Mouse (Mus musculus) lung, postnatal 0 days (tissue): Measurements from ENCODE around the gene Zfp787. TPM values are rescaled to one million over a fixed set of nuclear protein-coding genes. Genes with fewer than 3 reads are reported as not detected.
"Not testable (repeated sequence)": the region's sequence is repeated elsewhere in the genome, so short reads cannot be mapped to it uniquely, and the experiment has no call there.

Experiments
- ATAC-seq: fragments of 200-750 bp; cut with Nextera tagmentation; 2 replicates; pipeline ENCODE4 v1.8.0; 2017; ENCODE audit warnings: moderate library complexity
- DNase-seq: peaks from one replicate; pipeline ENCODE4 v3.0.0-alpha.2; 2016; ENCODE audit warnings: low spot score
- H3K27ac ChIP-seq: fragments of 300-500 bp; sonication (generic); 2 replicates; pipeline ENCODE4 v1.5.1; 2014; ENCODE audit warnings: antibody characterized with exemption, mild to moderate bottlenecking, low read length, mixed read lengths
- H3K27me3 ChIP-seq: fragments of 300-500 bp; sonication (generic); replicated peaks from 2 replicates; pipeline ENCODE4 v1.6.1; 2014; ENCODE audit warnings: low read length, mixed read lengths; ENCODE audit not compliant: insufficient read depth
- H3K36me3 ChIP-seq: fragments of 300-500 bp; sonication (generic); 2 replicates; pipeline ENCODE4 v1.6.1; 2014; ENCODE audit warnings: low read length, mixed read lengths; ENCODE audit not compliant: insufficient read depth
- H3K4me1 ChIP-seq: fragments of 300-500 bp; sonication (generic); 2 replicates; pipeline ENCODE4 v1.6.1; 2014; ENCODE audit warnings: antibody characterized with exemption, low read depth, low read length, mixed read lengths; ENCODE audit not compliant: insufficient read depth
- H3K4me2 ChIP-seq: fragments of 300-500 bp; sonication (generic); replicated peaks from 2 replicates; pipeline ENCODE4 v1.6.1; 2014; ENCODE audit warnings: low read depth, mild to moderate bottlenecking, low read length, moderate library complexity, mixed read lengths
- H3K4me3 ChIP-seq: fragments of 300-500 bp; sonication (generic); 2 replicates; pipeline ENCODE4 v1.5.1; 2014; ENCODE audit warnings: low read depth, low read length
- H3K9ac ChIP-seq: fragments of 300-500 bp; sonication (generic); replicated peaks from 2 replicates; pipeline ENCODE4 v1.6.1; 2014; ENCODE audit warnings: low read depth, mild to moderate bottlenecking
- H3K9me3 ChIP-seq: fragments of 300-500 bp; sonication (generic); 2 replicates; pipeline ENCODE4 v1.6.1; 2016; ENCODE audit warnings: low read length, mixed read lengths
- CTCF ChIP-seq: IDR thresholded peaks from 2 replicates; pipeline ENCODE4 v1.5.1; 2016; ENCODE audit warnings: antibody characterized with exemption, mild to moderate bottlenecking
- EP300 ChIP-seq: IDR thresholded peaks from 2 replicates; pipeline ENCODE4 v1.6.1; 2016; ENCODE audit warnings: antibody characterized with exemption, mild to moderate bottlenecking, control low read depth
- WGBS: fragments of 180-500 bp; shearing (Covaris S2); extraction: QIAGEN DNeasy Blood & Tissue Kit; methylation state at CpG from one replicate; pipeline ENCODE4 v1.1.7; 2014; 5-methylcytosine and 5-hydroxymethylcytosine counted together
- polyA plus RNA-seq: library from polyadenylated mRNA; unstranded; fragments of >200 nt; fragmentation: Nextera tagmentation; extraction: Ambion mirVana; gene quantifications from 2 replicates; pipeline ENCODE4 v1.2.1, GENCODE M21; 2015

Zfp787 gene
- polyA plus RNA-seq, 1 experiment from 2014 or later: 47.4 TPM

GRCm38 (mm10) chr7:6120104-6120503 is 35.7 kb downstream of the Zfp787 start:
- WGBS: 79% methylated on average over 2 of the region's 2 CpGs
- H3K4me1 ChIP-seq, H3K27ac ChIP-seq, H3K27me3 ChIP-seq, H3K9me3 ChIP-seq, DNase-seq, H3K36me3 ChIP-seq, ATAC-seq, H3K9ac ChIP-seq, H3K4me3 ChIP-seq, H3K4me2 ChIP-seq: not testable (repeated sequence)
- TF ChIP-seq CTCF: peak; percentile 30

DNA sequence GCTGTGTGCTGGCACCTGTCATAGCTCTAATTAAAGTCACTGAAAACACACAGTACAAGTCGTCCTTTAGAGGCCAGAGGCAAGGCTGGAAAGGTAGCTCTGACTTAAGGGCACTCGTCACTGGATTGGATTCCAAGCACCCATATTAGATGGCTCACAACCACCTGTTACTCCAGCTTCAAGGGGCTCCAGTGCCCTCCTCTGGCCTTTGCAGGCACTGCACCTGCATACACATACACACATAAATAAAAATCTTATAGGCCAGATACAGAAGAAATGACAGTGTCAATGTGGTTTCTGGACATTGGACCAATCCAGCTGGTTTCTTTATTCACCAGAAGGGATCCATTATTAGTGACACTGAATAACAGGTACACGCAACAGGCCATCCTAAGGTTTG is 36.3 kb downstream of the Zfp787 start:
- DNase-seq: no peak
- Histone ChIP-seq H3K9me3 (no peaks in the 10 kb centered on the region), H3K4me1 (no peaks in the 10 kb centered on the region), H3K27ac (no peak overlapping the region), H3K4me3 (no peak overlapping the region), H3K36me3 (no peaks in the 10 kb centered on the region), H3K27me3 (no peaks in the 10 kb centered on the region), H3K9ac (no peak overlapping the region), H3K4me2 (no peak overlapping the region)
- TF ChIP-seq CTCF: 0 out of 2 replicates have a peak, but pooled peaks have one; percentile 1
- TF ChIP-seq EP300: no peak
- 67% methylated on average over 3 of the region's 3 CpGs for WGBS
- no peak for ATAC-seq

Other genes starting within 250 kb of the Zfp787 start
- not detected in 2 replicates for gene Vmn1r65, start 145.0 kb downstream of the Zfp787 start, polyA plus RNA-seq
- not detected in 2 replicates for gene Nlrp4c, start 110.8 kb downstream of the Zfp787 start, polyA plus RNA-seq
- 41.1 and 42.9 TPM in 2 replicates for gene Zfp444, start 16.2 kb upstream of the Zfp787 start, polyA plus RNA-seq
- gene Galp, start 41.1 kb upstream of the Zfp787 start, polyA plus RNA-seq: not detected in 2 replicates
- not detected in 2 replicates for gene Zscan5b, start 66.3 kb upstream of the Zfp787 start, polyA plus RNA-seq
- gene Epp13, start 96.7 kb upstream of the Zfp787 start, polyA plus RNA-seq: not detected in 2 replicates
- 4.7 and 5.5 TPM in 2 replicates for gene Zfp667, start 130.6 kb upstream of the Zfp787 start, polyA plus RNA-seq
- 2.8 and 4.0 TPM in 2 replicates for gene Zfp583, start 175.3 kb upstream of the Zfp787 start, polyA plus RNA-seq
- 0.18 and 0.21 TPM in 2 replicates for gene Gm3854, start 187.8 kb upstream of the Zfp787 start, polyA plus RNA-seq
- gene Zfp78, start 207.3 kb upstream of the Zfp787 start, polyA plus RNA-seq: 1.6 and 2.5 TPM in 2 replicates
- 5.0 and 5.3 TPM in 2 replicates for gene Zfp28, start 227.3 kb upstream of the Zfp787 start, polyA plus RNA-seq
- gene Smim17, start 242.7 kb upstream of the Zfp787 start, polyA plus RNA-seq: not detected in 2 replicates